Mouse (Mus musculus) embryonic facial prominence, embryonic 11.5 days (tissue): ENCODE results near the gene Usp8. TPM values are rescaled to one million over a fixed set of nuclear protein-coding genes. Genes with fewer than 3 reads are reported as not detected.

Experiments
- ATAC-seq: fragments of 200-750 bp; cut with Nextera tagmentation; replicated peaks from 2 replicates; pipeline ENCODE4 v1.8.0; 2017; ENCODE audit warnings: low read depth; ENCODE audit not compliant: insufficient number of reproducible peaks, low FRiP score, low TSS enrichment
- DNase-seq: peaks from one replicate; pipeline ENCODE4 v3.0.0-alpha.2; 2015; ENCODE audit warnings: low spot score
- H3K27ac ChIP-seq: fragments of 300-500 bp; sonication (generic); replicated peaks from 2 replicates; pipeline ENCODE4 v1.5.1; 2014; ENCODE audit warnings: mild to moderate bottlenecking, low read depth, low read length, control low read depth
- H3K27me3 ChIP-seq: fragments of 300-500 bp; sonication (generic); 2 replicates; pipeline ENCODE4 v1.6.1; 2014; ENCODE audit warnings: mild to moderate bottlenecking, low read length, moderate library complexity, mixed read lengths; ENCODE audit not compliant: control insufficient read depth, insufficient read depth
- H3K36me3 ChIP-seq: fragments of 300-500 bp; sonication (generic); replicated peaks from 2 replicates; pipeline ENCODE4 v1.6.1; 2014; ENCODE audit warnings: low read depth, mild to moderate bottlenecking, low read length, moderate library complexity, mixed read lengths; ENCODE audit not compliant: control insufficient read depth, insufficient read depth
- H3K4me1 ChIP-seq: fragments of 300-500 bp; sonication (generic); 2 replicates; pipeline ENCODE4 v1.6.1; 2014; ENCODE audit warnings: low read length, mixed read lengths; ENCODE audit not compliant: control insufficient read depth, insufficient read depth
- H3K4me2 ChIP-seq: fragments of 300-500 bp; sonication (generic); 2 replicates; pipeline ENCODE4 v1.6.1; 2014; ENCODE audit warnings: low read depth, mild to moderate bottlenecking, control low read depth, low read length, moderate library complexity
- H3K4me3 ChIP-seq: fragments of 300-500 bp; sonication (generic); 2 replicates; pipeline ENCODE4 v1.5.1; 2014; ENCODE audit warnings: low read depth, low read length, control low read depth
- H3K9ac ChIP-seq: fragments of 300-500 bp; sonication (generic); replicated peaks from 2 replicates; pipeline ENCODE4 v1.6.1; 2014; ENCODE audit warnings: mild to moderate bottlenecking, control low read depth, low read length
- H3K9me3 ChIP-seq: fragments of 300-500 bp; sonication (generic); replicated peaks from 2 replicates; pipeline ENCODE4 v1.6.1; 2016; ENCODE audit warnings: mild to moderate bottlenecking, low read length, inconsistent platforms, mixed read lengths; ENCODE audit not compliant: control insufficient read depth
- WGBS: fragments of 180-500 bp; shearing (Covaris S2); extraction: QIAGEN DNeasy Blood & Tissue Kit; methylation state at CpG from one replicate; pipeline ENCODE4 v1.1.7; 2014; 5-methylcytosine and 5-hydroxymethylcytosine counted together
- polyA plus RNA-seq: library from polyadenylated mRNA; unstranded; fragments of >200 nt; fragmentation: Nextera tagmentation; extraction: Ambion mirVana; gene quantifications from 2 replicates; pipeline ENCODE4 v1.2.1, GENCODE M21; 2014

Gene Usp8
- polyA plus RNA-seq, 1 experiment from 2014 or later, result 52.5 TPM

GRCm38 (mm10) chr2:126795708-126796107 is 88.6 kb downstream of the Usp8 start:
- Histone ChIP-seq H3K4me1 (no peaks in the 10 kb centered on the region), H3K4me2 (no peak overlapping the region), H3K27me3 (no peaks in the 10 kb centered on the region), H3K9ac (no peak overlapping the region), H3K9me3 (no peaks in the 10 kb centered on the region), H3K36me3 (peaks cover 5% of the 10 kb centered on the region), H3K27ac (no peak overlapping the region), H3K4me3 (no peak overlapping the region)
- 90% methylated on average over 3 of the region's 3 CpGs for WGBS
- ATAC-seq, result no peak
- no peak for DNase-seq

- Histone ChIP-seq H3K4me2 (no peak overlapping the region), H3K36me3 (no peaks in the 10 kb centered on the region; the same call in 1 of the 2 replicates)
Measured at GRCm38 (mm10) chr2:126798455-126798854, 91.3 kb downstream of the Usp8 start.

GRCm38 (mm10) chr2:126801980-126802379 is 94.9 kb downstream of the Usp8 start:
- ATAC-seq (no peak), DNase-seq (no peak)
- H3K27me3 ChIP-seq, result no peaks in the 10 kb centered on the region
- no peaks in the 10 kb centered on the region for H3K4me1 ChIP-seq
- H3K9ac ChIP-seq, result no peak overlapping the region
- H3K9me3 ChIP-seq, result no peaks in the 10 kb centered on the region
- 98% methylated on average over 3 of the region's 3 CpGs for WGBS
- no peak overlapping the region for H3K4me3 ChIP-seq
- no peak overlapping the region for H3K4me2 ChIP-seq
- H3K27ac ChIP-seq, result no peak overlapping the region
- no peaks in the 10 kb centered on the region; the same call in 1 of the 2 replicates for H3K36me3 ChIP-seq

More at GRCm38 (mm10) chr2:126798455-126798854, 91.3 kb downstream of the Usp8 start:
- Histone ChIP-seq H3K9ac (no peak overlapping the region), H3K9me3 (no peaks in the 10 kb centered on the region), H3K27ac (no peak overlapping the region), H3K27me3 (no peaks in the 10 kb centered on the region), H3K4me3 (no peak overlapping the region), H3K4me1 (no peaks in the 10 kb centered on the region)
- WGBS, result 87% methylated on average over 5 of the region's 5 CpGs
- no peak for ATAC-seq
- no peak for DNase-seq

Other genes starting within 250 kb of the Usp8 start
- gene Atp8b4, start 206.7 kb upstream of the Usp8 start, polyA plus RNA-seq, result 2.1 and 2.6 TPM in 2 replicates
- gene Slc27a2, start 154.9 kb upstream of the Usp8 start, polyA plus RNA-seq, result 4.4 and 4.6 TPM in 2 replicates
- 1.4 TPM in 2 replicates for gene Hdc, start 88.0 kb upstream of the Usp8 start, polyA plus RNA-seq
- gene Gabpb1, start 31.0 kb upstream of the Usp8 start, polyA plus RNA-seq, result 99.0 and 104 TPM in 2 replicates
- gene Usp50, start 76.1 kb downstream of the Usp8 start, polyA plus RNA-seq, result 1.8 and 2.0 TPM in 2 replicates
- gene Trpm7, start 168.9 kb downstream of the Usp8 start, polyA plus RNA-seq, result 41.1 and 42.9 TPM in 2 replicates
- gene Sppl2a, start 225.9 kb downstream of the Usp8 start, polyA plus RNA-seq, result 32.0 and 36.0 TPM in 2 replicates